Mouse (Mus musculus) liver, postnatal 0 days (tissue): Measurements from ENCODE around the gene Tcta. TPM values are rescaled to one million over a fixed set of nuclear protein-coding genes. Genes with fewer than 3 reads are reported as not detected.
A peak's percentile ranks its signal among the peaks of the same experiment; 100 is the strongest.
"Not testable (repeated sequence)": the region's sequence is repeated elsewhere in the genome, so short reads cannot be mapped to it uniquely, and the experiment has no call there.

Source experiments
- ATAC-seq: fragments of 200-750 bp; cut with Nextera tagmentation; 2 replicates; pipeline ENCODE4 v1.8.0; 2017; ENCODE audit warnings: mild to moderate bottlenecking, moderate library complexity
- DNase-seq: peaks from one replicate; pipeline ENCODE4 v3.0.0-alpha.2; 2016
- H3K27ac ChIP-seq: fragments of 300-500 bp; sonication (generic); 2 replicates; pipeline ENCODE4 v1.5.1; 2014; ENCODE audit warnings: antibody characterized with exemption, moderate library complexity, mild to moderate bottlenecking, low read depth
- H3K27me3 ChIP-seq: fragments of 300-500 bp; sonication (generic); 2 replicates; pipeline ENCODE4 v1.6.1; 2014; ENCODE audit warnings: low read length, control low read depth, mixed read lengths; ENCODE audit not compliant: insufficient read depth
- H3K36me3 ChIP-seq: fragments of 300-500 bp; sonication (generic); replicated peaks from 2 replicates; pipeline ENCODE4 v1.6.1; 2014; ENCODE audit warnings: mild to moderate bottlenecking, control low read depth, low read length, moderate library complexity, mixed read lengths; ENCODE audit not compliant: insufficient read depth
- H3K4me1 ChIP-seq: fragments of 300-500 bp; sonication (generic); 2 replicates; pipeline ENCODE4 v1.6.1; 2014; ENCODE audit warnings: antibody characterized with exemption, mild to moderate bottlenecking, control low read depth; ENCODE audit not compliant: insufficient read depth
- H3K4me2 ChIP-seq: fragments of 300-500 bp; sonication (generic); 2 replicates; pipeline ENCODE4 v1.6.1; 2014; ENCODE audit warnings: low read depth, mild to moderate bottlenecking, low read length, moderate library complexity, mixed read lengths
- H3K4me3 ChIP-seq: fragments of 300-500 bp; sonication (generic); 2 replicates; pipeline ENCODE4 v1.5.1; 2014; ENCODE audit warnings: low read depth, low read length
- H3K9ac ChIP-seq: fragments of 300-500 bp; sonication (generic); replicated peaks from 2 replicates; pipeline ENCODE4 v1.6.1; 2014; ENCODE audit warnings: mild to moderate bottlenecking, moderate library complexity
- H3K9me3 ChIP-seq: fragments of 300-500 bp; sonication (generic); 2 replicates; pipeline ENCODE4 v1.6.1; 2016; ENCODE audit warnings: mild to moderate bottlenecking, control low read depth, low read length, mixed read lengths
- CTCF ChIP-seq: sonication (generic); IDR thresholded peaks from 2 replicates; pipeline ENCODE4 v1.5.1; 2016; ENCODE audit warnings: antibody characterized with exemption, low read depth
- EP300 ChIP-seq: IDR thresholded peaks from 2 replicates; pipeline ENCODE4 v1.6.1; 2016; ENCODE audit warnings: antibody characterized with exemption, low read depth, mild to moderate bottlenecking
- WGBS: fragments of 180-500 bp; shearing (Covaris S2); extraction: QIAGEN DNeasy Blood & Tissue Kit; methylation state at CpG from one replicate; pipeline ENCODE4 v1.1.7; 2014; ENCODE audit not compliant: insufficient replicate concordance; 5-methylcytosine and 5-hydroxymethylcytosine counted together
- polyA plus RNA-seq: library from polyadenylated mRNA; unstranded; fragments of >200 nt; fragmentation: Nextera tagmentation; extraction: Ambion mirVana; gene quantifications from 2 replicates; pipeline ENCODE4 v1.2.1, GENCODE M21; 2015

Tcta gene
- polyA plus RNA-seq, 1 experiment from 2014 or later, result 16.3 TPM

DNA sequence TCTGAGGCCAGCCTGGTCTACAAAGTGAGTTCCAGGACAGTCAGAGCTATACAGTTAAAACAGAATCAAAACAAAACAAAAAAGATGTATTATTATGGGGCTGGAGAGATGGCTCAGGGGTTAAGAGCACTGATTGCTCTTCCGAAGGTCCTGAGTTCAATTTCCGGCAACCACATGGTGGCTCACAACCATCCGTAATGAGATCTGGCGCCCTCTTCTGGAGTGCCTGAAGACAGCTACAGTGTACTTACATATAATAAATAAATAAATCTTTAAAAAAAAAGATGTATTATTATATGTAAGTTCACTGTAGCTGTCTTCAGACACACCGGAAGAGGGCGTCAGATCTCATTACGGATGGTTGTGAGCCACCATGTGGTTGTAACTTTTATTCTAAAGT is 16.1 kb upstream of the Tcta start:
- TF ChIP-seq CTCF, result peak; percentile 39
- not testable (repeated sequence) for H3K4me2 ChIP-seq, DNase-seq, H3K27me3 ChIP-seq, H3K4me3 ChIP-seq, H3K27ac ChIP-seq, H3K9ac ChIP-seq, H3K9me3 ChIP-seq, ATAC-seq
- H3K4me1 ChIP-seq, result peaks cover 14% of the 10 kb centered on the region
- whole genome bisulfite sequencing, result 85% methylated on average over 7 of the region's 7 CpGs
- H3K36me3 ChIP-seq, result peaks cover 30% of the 10 kb centered on the region

DNA sequence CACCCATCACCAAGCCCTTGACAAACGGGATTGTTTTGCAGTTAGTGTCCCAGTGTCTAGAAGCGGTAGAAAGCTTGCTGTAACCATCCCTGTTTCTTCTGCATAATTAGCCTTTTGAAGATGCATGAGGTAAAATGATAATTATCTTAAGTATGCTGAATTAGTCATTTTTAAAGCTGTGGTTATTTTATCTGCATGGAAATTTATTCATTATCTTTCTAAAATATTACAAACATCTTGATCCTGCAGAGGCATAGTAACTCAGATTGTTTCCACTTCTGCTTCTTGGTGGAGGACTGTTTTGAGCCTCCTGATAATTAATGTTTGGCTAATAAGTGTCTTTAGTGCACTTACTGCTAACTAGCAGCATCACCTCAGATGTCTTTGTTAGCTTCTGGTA is 12.5 kb upstream of the Tcta start:
- no peak overlapping the region for H3K9ac ChIP-seq
- H3K4me2 ChIP-seq, result no peak overlapping the region
- peaks cover 33% of the 10 kb centered on the region for H3K36me3 ChIP-seq
- H3K4me1 ChIP-seq, result peaks cover 13% of the 10 kb centered on the region
- no peak overlapping the region for H3K27ac ChIP-seq
- no peaks in the 10 kb centered on the region for H3K9me3 ChIP-seq
- DNase-seq (no peak), ATAC-seq (no peak)
- H3K27me3 ChIP-seq, result no peaks in the 10 kb centered on the region
- no peak for TF ChIP-seq CTCF
- TF ChIP-seq EP300, result no peak
- 82% methylated on average over 2 of the region's 2 CpGs for WGBS
- H3K4me3 ChIP-seq, result no peak overlapping the region

DNA sequence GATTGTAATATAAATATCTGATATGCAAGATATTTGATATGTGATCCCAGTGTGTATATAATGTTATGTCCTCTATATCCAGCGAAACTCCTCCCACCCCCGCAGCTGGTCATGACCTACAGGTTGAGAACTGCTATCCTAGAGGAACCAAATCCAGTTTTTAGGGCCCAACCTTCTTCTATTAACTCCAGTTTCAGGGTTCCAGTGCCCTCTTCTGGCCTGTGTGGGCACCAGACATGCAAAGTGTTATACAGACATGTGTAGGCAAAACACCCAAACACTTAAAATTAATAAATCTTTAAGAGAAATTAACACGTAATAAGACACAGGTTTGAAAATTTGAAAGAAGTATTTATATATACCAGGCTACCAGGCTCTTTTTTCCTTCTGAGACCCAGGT is 11.6 kb upstream of the Tcta start:
- no peak overlapping the region for H3K27ac ChIP-seq
- peaks cover 33% of the 10 kb centered on the region for H3K36me3 ChIP-seq
- TF ChIP-seq EP300, result no peak
- peak; percentile 55 for TF ChIP-seq CTCF
- DNase-seq (no peak), ATAC-seq (no peak)
- no peak overlapping the region for H3K9ac ChIP-seq
- H3K9me3 ChIP-seq, result no peaks in the 10 kb centered on the region
- H3K4me1 ChIP-seq, result peaks cover 13% of the 10 kb centered on the region
- no peaks in the 10 kb centered on the region for H3K27me3 ChIP-seq
- H3K4me3 ChIP-seq, result no peak overlapping the region
- H3K4me2 ChIP-seq, result no peak overlapping the region
- WGBS, result 92% methylated on average over 3 of the region's 3 CpGs

DNA sequence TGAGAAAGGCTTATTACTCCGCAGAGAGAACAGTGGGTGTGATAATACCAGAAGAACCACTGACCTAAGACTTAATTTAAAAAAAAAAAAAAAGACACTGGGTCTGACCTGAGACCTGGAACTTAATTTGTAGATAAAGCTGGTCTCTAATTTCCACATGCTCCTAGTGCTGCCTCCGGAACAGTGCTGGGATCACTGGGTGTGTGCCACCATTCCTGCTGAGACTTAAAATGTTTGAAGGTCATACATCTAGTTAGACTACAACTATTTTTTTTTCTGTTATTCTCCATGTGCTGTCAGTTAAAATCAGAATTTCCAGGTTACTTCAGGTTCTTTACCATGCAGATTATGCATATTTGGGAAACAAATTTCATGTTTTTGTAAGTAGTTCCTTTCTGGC is 2.2 kb upstream of the Tcta start:
- H3K27ac ChIP-seq, result peak overlapping the region; percentile 64
- TF ChIP-seq CTCF (no peak), EP300 (no peak)
- H3K36me3 ChIP-seq, result peaks cover 14% of the 10 kb centered on the region
- H3K27me3 ChIP-seq, result no peaks in the 10 kb centered on the region
- peak overlapping the region; percentile 87 for H3K4me2 ChIP-seq
- no peak for ATAC-seq
- H3K9ac ChIP-seq, result peak overlapping the region; percentile 67
- H3K4me3 ChIP-seq, result peak overlapping the region; percentile 98
- no peaks in the 10 kb centered on the region for H3K9me3 ChIP-seq
- no peak for DNase-seq
- H3K4me1 ChIP-seq, result peaks cover 39% of the 10 kb centered on the region
- 39% methylated on average over 2 of the region's 2 CpGs for WGBS

- Histone ChIP-seq H3K9me3 (no peaks in the 10 kb centered on the region), H3K27me3 (no peaks in the 10 kb centered on the region), H3K27ac (peak overlapping the region; percentile 100), H3K36me3 (peaks cover 20% of the 10 kb centered on the region), H3K9ac (peak overlapping the region; percentile 99), H3K4me1 (peaks cover 43% of the 10 kb centered on the region), H3K4me2 (peak overlapping the region; percentile 87), H3K4me3 (peak overlapping the region; percentile 98)
- WGBS, result 4% methylated on average over 12 of the region's 12 CpGs
- no peak for TF ChIP-seq EP300
- TF ChIP-seq CTCF, result no peak
- no peak for DNase-seq
- ATAC-seq, result no peak
Observed at GRCm38 (mm10) chr9:108307021-108307807, 1.3 kb upstream of the Tcta start.

- Histone ChIP-seq H3K4me1 (peaks cover 40% of the 10 kb centered on the region), H3K36me3 (peaks cover 20% of the 10 kb centered on the region), H3K4me3 (peak overlapping the region; percentile 98), H3K9ac (peak overlapping the region; percentile 99), H3K27ac (peak overlapping the region; percentile 100), H3K27me3 (no peaks in the 10 kb centered on the region), H3K9me3 (no peaks in the 10 kb centered on the region), H3K4me2 (peak overlapping the region; percentile 87)
- TF ChIP-seq EP300 (no peak), CTCF (no peak)
- WGBS, result under 1% methylated on average over 41 of the region's 51 CpGs
- ATAC-seq, result peak; percentile 75
- DNase-seq, result peak; percentile 91
Observed at GRCm38 (mm10) chr9:108306571-108306980, 616 bp upstream of the Tcta start.
